In genomic region chr2:38630574-38630973, GRCm38 (mm10) we compare ENCODE assay signal across 25 mouse cellular contexts. TPM values are rescaled to one million over a fixed set of nuclear protein-coding genes. Genes with fewer than 3 reads are reported as not detected.
DNase-seq lines count a peak whose midpoint lies in the region; ATAC-seq lines count a peak whose summit lies in the region.
"Had no signal": no experiment of that assay in that cellular context is flagged by ENCODE, and none has a peak within 500 bp of the region (broad histone marks: within the 10 kb centered on the region; RNA-seq: fewer than 3 reads in every experiment).

No protein-coding gene starts in this region.

- ATAC-seq in forebrain, embryonic 11.5 days (replicated peaks; ENCODE audit: low FRiP score), result no peak
- ATAC-seq in heart, embryonic 11.5 days (replicated peaks; ENCODE audit: insufficient number of reproducible peaks, low FRiP score, low TSS enrichment), result no peak
- peak; percentile 87 for ATAC-seq in megakaryocyte-erythroid progenitor cell, adult 5-6 weeks (replicated peaks; ENCODE audit: low FRiP score, low TSS enrichment, poor library complexity, severe bottlenecking)
- ATAC-seq: activated CD4-positive, CD25-positive, alpha-beta regulatory T cell, adult 4 months; CD4-positive, CD25-positive, alpha-beta regulatory T cell, adult 4 months; forebrain, embryonic 14.5 days; forebrain, embryonic 16.5 days; Patski had no signal

- DNase-seq in forebrain, embryonic 11.5 days (ENCODE audit: low spot score), result peak; percentile 22
- no peak for DNase-seq in forebrain, embryonic 10.5 days (ENCODE audit: extremely low spot score, low spot score)
- peak; percentile 30 for DNase-seq in heart, embryonic 10.5 days (ENCODE audit: low spot score)
- no peak for DNase-seq in right cerebral cortex, postnatal 25 days
- DNase-seq: adrenal gland, adult 8-10 months; adrenal gland, postnatal 14 days; adrenal gland, postnatal 36 days; B cell, adult 2 months; cerebellum, adult 11-12 months; cerebellum, adult 2 months; cerebellum, adult 9-10 months; cerebellum, postnatal 10 days; cerebellum, postnatal 25 days had no signal

- H3K4me3 ChIP-seq in forebrain, embryonic 11.5 days (ENCODE audit: low read depth, low read length), result no peak overlapping the region
- no peak overlapping the region for H3K4me3 ChIP-seq in forebrain, embryonic 10.5 days
- no peak overlapping the region for H3K4me3 ChIP-seq in heart, embryonic 10.5 days
- H3K4me3 ChIP-seq in heart, embryonic 11.5 days (ENCODE audit: low read depth, low read length), result no peak overlapping the region
- H3K4me3 ChIP-seq: embryonic facial prominence, embryonic 10.5 days; embryonic facial prominence, embryonic 12.5 days; forebrain, embryonic 12.5 days had no signal

- no peaks in the 10 kb centered on the region for H3K9me3 ChIP-seq in forebrain, embryonic 11.5 days (ENCODE audit: control insufficient read depth, low read length)
- H3K9me3 ChIP-seq in forebrain, embryonic 10.5 days, result no peaks in the 10 kb centered on the region
- no peaks in the 10 kb centered on the region for H3K9me3 ChIP-seq in heart, embryonic 10.5 days
- no peaks in the 10 kb centered on the region for H3K9me3 ChIP-seq in heart, embryonic 11.5 days (replicated peaks; ENCODE audit: control insufficient read depth, low read length)
- H3K9me3 ChIP-seq: embryonic facial prominence, embryonic 10.5 days; embryonic facial prominence, embryonic 12.5 days; forebrain, embryonic 12.5 days; G1E had no signal

- H3K9ac ChIP-seq in forebrain, embryonic 11.5 days (ENCODE audit: low read length), result no peak overlapping the region
- H3K9ac ChIP-seq in heart, embryonic 11.5 days (ENCODE audit: low read depth, low read length), result no peak overlapping the region
- H3K9ac ChIP-seq: embryonic facial prominence, embryonic 12.5 days; forebrain, embryonic 12.5 days had no signal

- H3K4me2 ChIP-seq in forebrain, embryonic 11.5 days (ENCODE audit: low read depth, low read length, severe bottlenecking), result no peak overlapping the region
- no peak overlapping the region for H3K4me2 ChIP-seq in heart, embryonic 11.5 days
- H3K4me2 ChIP-seq: embryonic facial prominence, embryonic 12.5 days; forebrain, embryonic 12.5 days had no signal

- H3K27me3 ChIP-seq in forebrain, embryonic 11.5 days (ENCODE audit: control insufficient read depth, insufficient read depth, low read length), result no peaks in the 10 kb centered on the region
- no peaks in the 10 kb centered on the region for H3K27me3 ChIP-seq in forebrain, embryonic 10.5 days (ENCODE audit: poor library complexity, severe bottlenecking)
- no peaks in the 10 kb centered on the region for H3K27me3 ChIP-seq in heart, embryonic 10.5 days (ENCODE audit: insufficient read depth, poor library complexity, severe bottlenecking)
- no peaks in the 10 kb centered on the region for H3K27me3 ChIP-seq in heart, embryonic 11.5 days (ENCODE audit: control insufficient read depth, insufficient read depth, low read length)
- H3K27me3 ChIP-seq: CH12.LX; embryonic facial prominence, embryonic 12.5 days; forebrain, embryonic 12.5 days; Patski had no signal

- H3K36me3 ChIP-seq in forebrain, embryonic 11.5 days (ENCODE audit: control insufficient read depth, insufficient read depth, low read length), result peaks cover 3% of the 10 kb centered on the region; the same call in 1 of the 2 replicates
- peaks cover 100% of the 10 kb centered on the region for H3K36me3 ChIP-seq in forebrain, embryonic 10.5 days (replicated peaks)
- peaks cover 91% of the 10 kb centered on the region for H3K36me3 ChIP-seq in heart, embryonic 10.5 days
- H3K36me3 ChIP-seq in heart, embryonic 11.5 days (ENCODE audit: control insufficient read depth, insufficient read depth, low read length), result peaks cover 28% of the 10 kb centered on the region

- no peak overlapping the region for H3K27ac ChIP-seq in forebrain, embryonic 11.5 days (ENCODE audit: low read depth, low read length)
- H3K27ac ChIP-seq in forebrain, embryonic 10.5 days, result no peak overlapping the region
- H3K27ac ChIP-seq in heart, embryonic 10.5 days, result no peak overlapping the region
- no peak overlapping the region for H3K27ac ChIP-seq in heart, embryonic 11.5 days (ENCODE audit: low read depth, low read length)
- H3K27ac ChIP-seq: embryonic facial prominence, embryonic 10.5 days; embryonic facial prominence, embryonic 12.5 days; forebrain, embryonic 12.5 days had no signal

- H3K4me1 ChIP-seq in forebrain, embryonic 11.5 days (replicated peaks; ENCODE audit: control insufficient read depth, insufficient read depth, low read length), result no peaks in the 10 kb centered on the region
- H3K4me1 ChIP-seq in forebrain, embryonic 10.5 days, result no peaks in the 10 kb centered on the region
- no peaks in the 10 kb centered on the region for H3K4me1 ChIP-seq in heart, embryonic 10.5 days
- no peaks in the 10 kb centered on the region for H3K4me1 ChIP-seq in heart, embryonic 11.5 days (ENCODE audit: control insufficient read depth, insufficient read depth, low read length)
- H3K4me1 ChIP-seq: embryonic facial prominence, embryonic 10.5 days; embryonic facial prominence, embryonic 12.5 days; forebrain, embryonic 12.5 days had no signal

- 95% methylated on average over 2 of the region's 2 CpGs for WGBS in forebrain, embryonic 11.5 days
- 97% methylated on average over 2 of the region's 2 CpGs for WGBS in forebrain, embryonic 10.5 days
- 84% methylated on average over 2 of the region's 2 CpGs for WGBS in heart, embryonic 10.5 days
- 86% methylated on average over 2 of the region's 2 CpGs for WGBS in heart, embryonic 11.5 days (ENCODE audit: insufficient replicate concordance)

RNA-seq across cellular contexts. Expression of gene Psmb7, which starts 13.3 kb away (rescaled TPM):
- polyA plus RNA-seq in forebrain, embryonic 11.5 days (2014; fragmentation: Nextera tagmentation; extraction: Ambion mirVana), result 333 and 341 TPM in 2 replicates
- 335 and 344 TPM in 2 replicates for polyA plus RNA-seq in forebrain, embryonic 10.5 days (2016; fragmentation: Nextera tagmentation; extraction: Ambion mirVana)
- polyA plus RNA-seq in heart, embryonic 10.5 days (2016; fragmentation: Nextera tagmentation; extraction: Ambion mirVana), result 262 and 309 TPM in 2 replicates
- polyA plus RNA-seq in heart, embryonic 11.5 days (2014; fragmentation: Nextera tagmentation; extraction: Ambion mirVana), result 254 and 263 TPM in 2 replicates
- 185 and 224 TPM in 2 replicates for total RNA-seq in megakaryocyte-erythroid progenitor cell, adult 5-6 weeks (2014; fragmentation: Nextera tagmentation)
- 385 and 429 TPM in 2 replicates for total RNA-seq in megakaryocyte-erythroid progenitor cell, adult 5-6 weeks (2017)

Comparison
In these comparisons a context has a peak if more than half of its experiments do, and no peak if none do; other contexts are left out.
1. DNase-seq: peak in forebrain, embryonic 11.5 days (single experiment) and heart, embryonic 10.5 days (single experiment); none in forebrain, embryonic 10.5 days (single experiment) and right cerebral cortex, postnatal 25 days (single experiment).